ENCODE assay signal across 8 mouse cellular contexts in the genomic region with DNA sequence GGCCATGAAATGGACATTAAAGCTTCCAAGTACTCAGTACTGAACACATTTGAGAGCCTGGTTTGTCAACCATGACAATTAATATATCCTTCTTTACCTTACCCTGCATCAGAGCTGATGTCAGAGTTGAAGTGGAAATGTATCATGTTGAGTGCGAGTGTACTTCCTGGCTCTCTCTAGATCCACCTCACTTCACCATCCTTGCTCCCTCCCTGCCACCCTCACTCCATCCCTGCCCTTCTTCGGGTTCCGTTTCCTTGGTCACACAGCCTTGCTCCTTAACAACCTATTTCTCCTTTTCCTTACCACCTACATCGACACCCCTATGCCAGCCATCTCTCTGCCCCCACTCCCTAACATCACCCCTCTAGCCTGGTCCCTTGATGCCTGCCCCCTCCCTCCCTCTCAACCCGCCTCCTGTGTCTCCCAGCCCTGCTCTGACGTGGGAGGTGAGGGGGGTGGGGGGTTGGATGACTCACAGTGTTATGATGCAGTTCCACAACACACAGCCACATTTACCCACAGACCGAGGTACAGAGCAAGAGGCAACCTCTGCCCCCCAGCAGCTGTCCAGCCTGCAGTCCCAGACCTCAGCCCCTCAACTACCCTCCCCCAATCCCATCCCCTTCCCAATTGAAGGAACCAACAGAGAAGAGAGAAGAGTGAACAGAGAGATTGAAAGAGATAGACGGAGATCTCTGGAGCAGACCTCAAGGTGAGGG. TPM values are rescaled to one million over a fixed set of nuclear protein-coding genes. Genes with fewer than 3 reads are reported as not detected.
DNase-seq lines count a peak whose midpoint lies in the region; ATAC-seq and TF ChIP-seq lines count a peak whose summit lies in the region.

Ypel4 (plus strand) TSS at position 480 of the 722 bp plus-strand sequence.

- peaks cover 56% of the 10 kb centered on the region for H3K4me1 ChIP-seq in E14TG2a.4 (replicated peaks; ENCODE audit: low read depth, low read length)
- peaks cover 58% of the 10 kb centered on the region for H3K4me1 ChIP-seq in heart, embryonic 13.5 days

- H3K36me3 ChIP-seq in E14TG2a.4 (ENCODE audit: insufficient read depth, low read length) = no peaks in the 10 kb centered on the region
- H3K36me3 ChIP-seq in heart, embryonic 13.5 days = no peaks in the 10 kb centered on the region

- peak within 1 kb of the TSS; percentile 68 for H3K4me2 ChIP-seq in heart, embryonic 13.5 days

- no peaks in the 10 kb centered on the region for H3K9me3 ChIP-seq in E14TG2a.4 (ENCODE audit: low read length)
- no peaks in the 10 kb centered on the region for H3K9me3 ChIP-seq in heart, embryonic 13.5 days

- H3K9ac ChIP-seq in heart, embryonic 13.5 days = peak within 1 kb of the TSS; percentile 73

- peak within 1 kb of the TSS; percentile 69 for H3K4me3 ChIP-seq in E14TG2a.4 (replicated peaks; ENCODE audit: low read length)
- H3K4me3 ChIP-seq in heart, embryonic 13.5 days = peak within 1 kb of the TSS; percentile 58

- ATAC-seq in heart, embryonic 13.5 days (ENCODE audit: extremely low read depth, insufficient number of reproducible peaks, low FRiP score, low TSS enrichment) = peak; percentile 71

- peak; percentile 60 for DNase-seq in adrenal gland, adult 8-10 months
- DNase-seq in embryo, embryonic 9.5 days (ENCODE audit: extremely low spot score) = peak; percentile 52
- peak; percentile 48 to 59 for DNase-seq in layer of hippocampus, postnatal 25 days (ENCODE audit: extremely low spot score in 1 of 2, low spot score in 1 of 2)
- peak; percentile 50 for DNase-seq in lung, postnatal 36 days
- DNase-seq in right cerebral cortex, postnatal 10 days (ENCODE audit: low spot score in 2 of 2) = peak; percentile 79 to 83
- DNase-seq in ovary, postnatal 10 days (ENCODE audit: low spot score) = no peak

- no peak for TF ChIP-seq CTCF in E14TG2a.4 (conservative IDR thresholded peaks at IDR 0.05; ENCODE audit: low read length)

- WGBS in heart, embryonic 13.5 days = 4% methylated on average over 8 of the region's 8 CpGs

- H3K27me3 ChIP-seq in E14TG2a.4 (ENCODE audit: insufficient read depth, low read length) = peaks cover 57% of the 10 kb centered on the region
- H3K27me3 ChIP-seq in heart, embryonic 13.5 days (replicated peaks) = peaks cover 11% of the 10 kb centered on the region

- peak within 1 kb of the TSS; percentile 69 for H3K27ac ChIP-seq in heart, embryonic 13.5 days (replicated peaks)

RNA-seq across cellular contexts. Expression of gene Ypel4, which starts in this region (rescaled TPM):
- 10 to 100 TPM in 2 of 4 experiments, 1 to 10 TPM in 2; 4.5 to 11.8 (median 9.7) TPM for total RNA-seq in adrenal gland, adult 8-10 months (2022)
- 7.3 and 8.4 TPM in 2 replicates for polyA plus RNA-seq in heart, embryonic 13.5 days (2015; fragmentation: Nextera tagmentation; extraction: Ambion mirVana)
- 10 to 100 TPM; 60.0 to 67.5 TPM for total RNA-seq in layer of hippocampus, postnatal 25 days (2021)

Comparison
In these comparisons a context has a peak if more than half of its experiments do, and no peak if none do; other contexts are left out.
1. RNA of gene Ypel4 (total RNA-seq): 60.0 to 67.5 TPM in layer of hippocampus, postnatal 25 days; 4.5 to 11.8 TPM in adrenal gland, adult 8-10 months; every median in the first group is over 4 times any median in the second.